Mouse (Mus musculus) heart, adult 2 months (tissue): ENCODE results near the gene Gab2. TPM values are rescaled to one million over a fixed set of nuclear protein-coding genes. Genes with fewer than 3 reads are reported as not detected.

Source experiments
- DNase-seq, 2 experiments: peaks; one replicate each; pipeline ENCODE4 v3.0.0; 2021
- H3K27ac ChIP-seq: fragments of 200-600 bp; 2 replicates; pipeline ENCODE4 v1.8.1; 2022
- H3K27me3 ChIP-seq: fragments of 200-500 bp; 2 replicates; pipeline ENCODE4 v1.6.1; 2012; ENCODE audit warnings: mild to moderate bottlenecking, low read length, inconsistent platforms, mixed read lengths; ENCODE audit not compliant: control insufficient read depth, insufficient read depth
- H3K36me3 ChIP-seq: fragments of 200-500 bp; 2 replicates; pipeline ENCODE4 v1.6.1; 2012; ENCODE audit warnings: low read length, inconsistent platforms; ENCODE audit not compliant: control insufficient read depth, insufficient read depth
- H3K4me1 ChIP-seq: fragments of 200-500 bp; 2 replicates; pipeline ENCODE4 v1.6.1; 2011; ENCODE audit warnings: low read length; ENCODE audit not compliant: control insufficient read depth, insufficient read depth
- H3K4me3 ChIP-seq: fragments of 200-600 bp; 2 replicates; pipeline ENCODE4 v1.8.1; 2022
- H3K79me2 ChIP-seq: fragments of 200-500 bp; replicated peaks from 2 replicates; pipeline ENCODE4 v1.6.1; 2012; ENCODE audit warnings: mild to moderate bottlenecking, inconsistent platforms, low read length, moderate library complexity, mixed read lengths; ENCODE audit not compliant: control insufficient read depth, insufficient read depth
- H3K9ac ChIP-seq: fragments of 200-500 bp; 2 replicates; pipeline ENCODE4 v1.6.1; 2012; ENCODE audit warnings: low read depth, mild to moderate bottlenecking, control low read depth, inconsistent platforms, low read length, mixed read lengths
- CTCF ChIP-seq: fragments of 200-600 bp; IDR thresholded peaks from 2 replicates; pipeline ENCODE4 v1.8.1; 2022; ENCODE audit warnings: antibody characterized with exemption, mild to moderate bottlenecking, moderate library complexity
- EP300 ChIP-seq: fragments of 200-500 bp; IDR thresholded peaks from 2 replicates; pipeline ENCODE4 v1.6.1; 2011; ENCODE audit warnings: low read depth, low read length, control low read depth; ENCODE audit not compliant: insufficient read depth
- POLR2A ChIP-seq: fragments of 200-500 bp; IDR thresholded peaks from 2 replicates; pipeline ENCODE4 v1.6.1; 2011; ENCODE audit warnings: mild to moderate bottlenecking, low read depth, low read length, control low read depth; ENCODE audit not compliant: insufficient read depth
- WGBS: fragments of 180-500 bp; shearing (Covaris S2); methylation state at CpG from one replicate; pipeline ENCODE4 v1.1.7; 2018; 5-methylcytosine and 5-hydroxymethylcytosine counted together
- intact Hi-C: fragments of 180-260 bp; cut with DNase I; formaldehyde crosslinking; loops from one replicate; pipeline ENCODE4 v1.15.1; 2025
- polyA plus RNA-seq: library from polyadenylated mRNA; depleted of rRNA; stranded (reverse); fragments of >200 nt; gene quantifications from 2 replicates; pipeline ENCODE4 v1.2.3, GENCODE M21; 2012
- total RNA-seq, 2 experiments: library from RNA; stranded (reverse); gene quantifications; 2 replicates each; pipeline ENCODE4 v1.2.3; 2021

The Gab2 gene
- total and polyA plus RNA-seq, 3 experiments, result 15.9 to 17.6 (median 16.4) TPM

GRCm38 (mm10) chr7:97300914-97301313 lies 219.5 kb downstream of the Gab2 start:
- H3K4me1 ChIP-seq, result no peaks in the 10 kb centered on the region
- 80% methylated on average over 2 of the region's 2 CpGs for WGBS
- peak in 1 of 2 experiments; percentile 11 for DNase-seq

GRCm38 (mm10) chr7:97301321-97301720 lies 219.9 kb downstream of the Gab2 start:
- intact Hi-C loops, result no loop called here
- DNase-seq, result peak in 1 of 2 experiments; percentile 10
- Histone ChIP-seq H3K27ac (no peak overlapping the region), H3K4me1 (no peaks in the 10 kb centered on the region), H3K9ac (no peak overlapping the region), H3K36me3 (no peaks in the 10 kb centered on the region), H3K79me2 (no peaks in the 10 kb centered on the region), H3K27me3 (no peaks in the 10 kb centered on the region), H3K4me3 (no peak overlapping the region)
- TF ChIP-seq POLR2A (no peak), CTCF (no peak), EP300 (no peak)
- 84% methylated on average over 8 of the region's 8 CpGs for WGBS

More at GRCm38 (mm10) chr7:97300914-97301313, 219.5 kb downstream of the Gab2 start:
- Histone ChIP-seq H3K27me3 (no peaks in the 10 kb centered on the region), H3K4me3 (no peak overlapping the region), H3K27ac (no peak overlapping the region), H3K79me2 (no peaks in the 10 kb centered on the region), H3K36me3 (no peaks in the 10 kb centered on the region), H3K9ac (no peak overlapping the region)
- TF ChIP-seq CTCF (no peak), EP300 (no peak), POLR2A (no peak)
- intact Hi-C loops, result no loop called here

GRCm38 (mm10) chr7:97302261-97302660 lies 220.9 kb downstream of the Gab2 start:
- H3K27me3 ChIP-seq, result no peaks in the 10 kb centered on the region
- no peaks in the 10 kb centered on the region for H3K79me2 ChIP-seq
- H3K9ac ChIP-seq, result no peak overlapping the region
- no peaks in the 10 kb centered on the region for H3K36me3 ChIP-seq
- WGBS, result 85% methylated on average over 4 of the region's 4 CpGs
- DNase-seq, result no peak
- no peaks in the 10 kb centered on the region for H3K4me1 ChIP-seq
- TF ChIP-seq EP300, result no peak
- no peak overlapping the region for H3K27ac ChIP-seq
- intact Hi-C loops, result no loop called here
- no peak overlapping the region for H3K4me3 ChIP-seq

- Histone ChIP-seq H3K79me2 (no peaks in the 10 kb centered on the region), H3K4me3 (no peak overlapping the region), H3K4me1 (no peaks in the 10 kb centered on the region), H3K9ac (no peak overlapping the region), H3K27ac (no peak overlapping the region), H3K36me3 (no peaks in the 10 kb centered on the region), H3K27me3 (no peaks in the 10 kb centered on the region)
- 80% methylated on average over 4 of the region's 4 CpGs for WGBS
- peak in 1 of 2 experiments; percentile 14 for DNase-seq
- intact Hi-C loops, result no loop called here
- TF ChIP-seq EP300 (no peak), CTCF (no peak), POLR2A (no peak)
These were observed 221.5 kb downstream of the Gab2 start for GRCm38 (mm10) chr7:97302876-97303275.

GRCm38 (mm10) chr7:97303614-97304013 lies 222.2 kb downstream of the Gab2 start:
- no peaks in the 10 kb centered on the region for H3K36me3 ChIP-seq
- WGBS, result 88% methylated on average over 2 of the region's 2 CpGs
- H3K9ac ChIP-seq, result no peak overlapping the region
- no peak overlapping the region for H3K4me3 ChIP-seq
- intact Hi-C loops, result no loop called here
- H3K27ac ChIP-seq, result no peak overlapping the region
- no peaks in the 10 kb centered on the region for H3K79me2 ChIP-seq
- no peaks in the 10 kb centered on the region for H3K27me3 ChIP-seq
- TF ChIP-seq POLR2A (no peak), EP300 (no peak), CTCF (no peak)
- H3K4me1 ChIP-seq, result no peaks in the 10 kb centered on the region
- DNase-seq, result peak; percentile 1 to 14

- H3K4me1 ChIP-seq, result no peaks in the 10 kb centered on the region
- no peaks in the 10 kb centered on the region for H3K79me2 ChIP-seq
- H3K36me3 ChIP-seq, result no peaks in the 10 kb centered on the region
- H3K27me3 ChIP-seq, result no peaks in the 10 kb centered on the region
- no peak for TF ChIP-seq CTCF
- TF ChIP-seq POLR2A, result no peak
- TF ChIP-seq EP300, result no peak
- H3K27ac ChIP-seq, result no peak overlapping the region
- H3K9ac ChIP-seq, result no peak overlapping the region
- H3K4me3 ChIP-seq, result no peak overlapping the region
- intact Hi-C loops, result no loop called here
- DNase-seq, result peak; percentile 23 to 24
These were observed 223.1 kb downstream of the Gab2 start for GRCm38 (mm10) chr7:97304471-97304870.
